Mouse (Mus musculus): ENCODE measurements at regions not wholly inside any gene's neighbourhood (a gene's known extent, or its start where the extent isn't known, plus 50 kb on each side); places are given as distances from the start of the nearest gene placed in this dataset.
"Not testable (repeated sequence)": the region's sequence is repeated elsewhere in the genome, so short reads cannot be mapped to it uniquely, and the experiment has no call there.

- in situ Hi-C loops (cut with MboI; ENCODE audit: low sequenced_read_pairs), result not testable (repeated sequence)
These were observed 116.8 kb downstream of the Rfpl4b start for GRCm38 (mm10) chr10:38704762-38705130.

GRCm38 (mm10) chr10:38703954-38704761 is 117.4 kb downstream of the Rfpl4b start:
- in situ Hi-C loops (cut with MboI; ENCODE audit: low sequenced_read_pairs), result no loop called here

- in situ Hi-C loops (cut with MboI; ENCODE audit: low sequenced_read_pairs), result no loop called here
These were observed 144.1 kb downstream of the Rfpl4b start for GRCm38 (mm10) chr10:38677453-38677852.

- in situ Hi-C loops (cut with MboI; ENCODE audit: low sequenced_read_pairs), result no loop called here
These were observed 153.0 kb downstream of the Rfpl4b start for GRCm38 (mm10) chr10:38668610-38669009.

GRCm38 (mm10) chr10:38667841-38668240 is 153.7 kb downstream of the Rfpl4b start:
- in situ Hi-C loops (cut with MboI; ENCODE audit: low sequenced_read_pairs), result no loop called here

GRCm38 (mm10) chr10:38635695-38636094 is 185.9 kb downstream of the Rfpl4b start:
- in situ Hi-C loops (cut with MboI; ENCODE audit: low sequenced_read_pairs), result no loop called here

- in situ Hi-C loops (cut with MboI; ENCODE audit: low sequenced_read_pairs), result no loop called here
These were observed 191.6 kb downstream of the Rfpl4b start for GRCm38 (mm10) chr10:38629907-38630505.

- in situ Hi-C loops (cut with MboI; ENCODE audit: low sequenced_read_pairs), result no loop called here
These were observed 198.2 kb downstream of the Rfpl4b start for GRCm38 (mm10) chr10:38623399-38623798.

- in situ Hi-C loops (cut with MboI; ENCODE audit: low sequenced_read_pairs), result no loop called here
These were observed 211.7 kb downstream of the Rfpl4b start for GRCm38 (mm10) chr10:38609606-38610510.

- in situ Hi-C loops (cut with MboI; ENCODE audit: low sequenced_read_pairs), result no loop called here
These were observed 235.5 kb downstream of the Rfpl4b start for GRCm38 (mm10) chr10:38586061-38586460.

- in situ Hi-C loops (cut with MboI; ENCODE audit: low sequenced_read_pairs), result no loop called here
These were observed 245.9 kb downstream of the Rfpl4b start for GRCm38 (mm10) chr10:38575726-38576125.

GRCm38 (mm10) chr10:38573728-38574127 is 247.9 kb downstream of the Rfpl4b start:
- in situ Hi-C loops (cut with MboI; ENCODE audit: low sequenced_read_pairs), result loop anchor here (25.0 kb wide), 1 partner anchor 1511 kb away; no protein-coding TSS in a partner anchor

GRCm38 (mm10) chr10:38573146-38573545 is 248.4 kb downstream of the Rfpl4b start:
- in situ Hi-C loops (cut with MboI; ENCODE audit: low sequenced_read_pairs), result loop anchor here (25.0 kb wide), 1 partner anchor 1511 kb away; no protein-coding TSS in a partner anchor

GRCm38 (mm10) chr10:38567270-38567669 is 254.3 kb downstream of the Rfpl4b start:
- in situ Hi-C loops (cut with MboI; ENCODE audit: low sequenced_read_pairs), result loop anchor here (25.0 kb wide), 1 partner anchor 1505 kb away; no protein-coding TSS in a partner anchor

- in situ Hi-C loops (cut with MboI; ENCODE audit: low sequenced_read_pairs), result loop anchor here (25.0 kb wide), 1 partner anchor 1504 kb away; no protein-coding TSS in a partner anchor
These were observed 255.2 kb downstream of the Rfpl4b start for GRCm38 (mm10) chr10:38566361-38566760.

GRCm38 (mm10) chr10:38555040-38555439 is 266.5 kb downstream of the Rfpl4b start:
- in situ Hi-C loops (cut with MboI; ENCODE audit: low sequenced_read_pairs), result loop anchor here (25.0 kb wide), 1 partner anchor 1493 kb away; no protein-coding TSS in a partner anchor

- in situ Hi-C loops (cut with MboI; ENCODE audit: low sequenced_read_pairs), result loop anchor here (25.0 kb wide), 1 partner anchor 1492 kb away; no protein-coding TSS in a partner anchor
These were observed 267.6 kb downstream of the Rfpl4b start for GRCm38 (mm10) chr10:38553688-38554680.

GRCm38 (mm10) chr10:38553326-38553687 is 268.3 kb downstream of the Rfpl4b start:
- in situ Hi-C loops (cut with MboI; ENCODE audit: low sequenced_read_pairs), result loop anchor here (25.0 kb wide), 1 partner anchor 1491 kb away; no protein-coding TSS in a partner anchor

GRCm38 (mm10) chr10:38552350-38553076 is 269.1 kb downstream of the Rfpl4b start:
- in situ Hi-C loops (cut with MboI; ENCODE audit: low sequenced_read_pairs), result loop anchor here (25.0 kb wide), 1 partner anchor 1490 kb away; no protein-coding TSS in a partner anchor

Data from CH12F3 (cell line).